15 mouse cellular contexts compared by ENCODE assay signal in genomic region chr7:79803887-79804286, GRCm38 (mm10). TPM values are rescaled to one million over a fixed set of nuclear protein-coding genes. Genes with fewer than 3 reads are reported as not detected.
DNase-seq lines count a peak whose midpoint lies in the region; ATAC-seq and TF ChIP-seq lines count a peak whose summit lies in the region.
"Had no signal": no experiment of that assay in that cellular context is flagged by ENCODE, and none has a peak within 500 bp of the region (broad histone marks: within the 10 kb centered on the region; RNA-seq: fewer than 3 reads in every experiment).

No protein-coding gene starts in this region.

- H3K9ac ChIP-seq in liver, adult 2 months (ENCODE audit: low read depth, low read length): no peak overlapping the region
- no peak overlapping the region for H3K9ac ChIP-seq in liver, embryonic 12.5 days
- H3K9ac ChIP-seq in neural tube, embryonic 15.5 days (replicated peaks): no peak overlapping the region
- H3K9ac ChIP-seq: embryonic facial prominence, embryonic 12.5 days had no signal

- ATAC-seq in liver, embryonic 12.5 days: no peak
- ATAC-seq in neural tube, embryonic 15.5 days (ENCODE audit: low FRiP score): no peak
- ATAC-seq: activated CD4-positive, CD25-positive, alpha-beta regulatory T cell, adult 4 months had no signal

- H3K4me1 ChIP-seq in liver, adult 2 months (ENCODE audit: control insufficient read depth, insufficient read depth, low read length): peaks cover 3% of the 10 kb centered on the region; the same call in 1 of the 2 replicates
- no peaks in the 10 kb centered on the region for H3K4me1 ChIP-seq in liver, embryonic 12.5 days
- no peaks in the 10 kb centered on the region for H3K4me1 ChIP-seq in neural tube, embryonic 15.5 days

- 7% methylated on average over 2 of the region's 2 CpGs for WGBS in liver, adult 2 months
- WGBS in liver, embryonic 12.5 days (ENCODE audit: insufficient replicate concordance): 65% methylated on average over 2 of the region's 2 CpGs
- WGBS in neural tube, embryonic 15.5 days: 61% methylated on average over 2 of the region's 2 CpGs

- H3K79me2 ChIP-seq in liver, adult 2 months (ENCODE audit: control insufficient read depth, insufficient read depth, low read length): no peaks in the 10 kb centered on the region

- no peak for TF ChIP-seq CTCF in liver, adult 2 months (IDR thresholded peaks at IDR 0.05; ENCODE audit: low read depth, low read length)

- no peak overlapping the region for H3K27ac ChIP-seq in liver, adult 2 months (replicated peaks; ENCODE audit: insufficient read depth, low read depth, low read length)
- H3K27ac ChIP-seq in liver, embryonic 12.5 days: no peak overlapping the region
- no peak overlapping the region for H3K27ac ChIP-seq in neural tube, embryonic 15.5 days (replicated peaks)
- H3K27ac ChIP-seq: embryonic facial prominence, embryonic 12.5 days had no signal

- H3K9me3 ChIP-seq in liver, embryonic 12.5 days (replicated peaks): no peaks in the 10 kb centered on the region
- no peaks in the 10 kb centered on the region for H3K9me3 ChIP-seq in neural tube, embryonic 15.5 days (replicated peaks)
- H3K9me3 ChIP-seq: embryonic facial prominence, embryonic 12.5 days had no signal

- H3K27me3 ChIP-seq in liver, adult 2 months (ENCODE audit: control insufficient read depth, insufficient read depth, low read length): no peaks in the 10 kb centered on the region
- H3K27me3 ChIP-seq in liver, embryonic 12.5 days (replicated peaks): peaks cover 9% of the 10 kb centered on the region; the same call in 1 of the 2 replicates
- H3K27me3 ChIP-seq in neural tube, embryonic 15.5 days (replicated peaks): 0 out of 2 replicates have a peak, but pooled peaks cover 3% of the 10 kb centered on the region
- H3K27me3 ChIP-seq: embryonic facial prominence, embryonic 12.5 days had no signal

- no peak overlapping the region for H3K4me2 ChIP-seq in liver, embryonic 12.5 days
- no peak overlapping the region for H3K4me2 ChIP-seq in neural tube, embryonic 15.5 days
- H3K4me2 ChIP-seq: embryonic facial prominence, embryonic 12.5 days had no signal

- no peak overlapping the region for H3K4me3 ChIP-seq in liver, adult 2 months (ENCODE audit: insufficient read depth, low read depth, low read length)
- H3K4me3 ChIP-seq in liver, embryonic 12.5 days: no peak overlapping the region
- H3K4me3 ChIP-seq in neural tube, embryonic 15.5 days (replicated peaks): no peak overlapping the region
- H3K4me3 ChIP-seq: embryonic facial prominence, embryonic 12.5 days; megakaryocyte, embryonic 14.5 days had no signal

- H3K36me3 ChIP-seq in liver, adult 2 months (ENCODE audit: control insufficient read depth, insufficient read depth, low read length): no peaks in the 10 kb centered on the region
- H3K36me3 ChIP-seq in liver, embryonic 12.5 days: no peaks in the 10 kb centered on the region
- no peaks in the 10 kb centered on the region for H3K36me3 ChIP-seq in neural tube, embryonic 15.5 days
- H3K36me3 ChIP-seq: embryonic facial prominence, embryonic 12.5 days had no signal

- DNase-seq in liver, adult 2 months (ENCODE audit: extremely low read depth, low read depth, low spot score): peak; percentile 86
- peak; percentile 83 for DNase-seq in adrenal gland, postnatal 10 days
- DNase-seq in kidney, adult 9 months: peak; percentile 42
- peak; percentile 43 to 47 for DNase-seq in lung, postnatal 4 days
- DNase-seq in left cerebral cortex, adult 11 months (ENCODE audit: low spot score): no peak
- DNase-seq: cerebellum, adult 18-20 months; right cerebral cortex, postnatal 4 days; thymus, adult 18-20 months had no signal

- no peak for TF ChIP-seq POLR2A in liver, adult 2 months (IDR thresholded peaks at IDR 0.05; ENCODE audit: extremely low read depth, insufficient read depth, low read length)

RNA-seq across cellular contexts. Expression of gene Mesp2, which starts 6.6 kb away (rescaled TPM):
- 0.07 and 0.09 TPM in 2 replicates for total RNA-seq in liver, adult 2 months (2014; rRNA removed)
- 0.23 and 0.24 TPM in 2 replicates for polyA plus RNA-seq in liver, adult 2 months (2012; rRNA removed)
- polyA plus RNA-seq in liver, embryonic 12.5 days (2016; fragmentation: Nextera tagmentation; extraction: Ambion mirVana): 0.06 TPM in 2 replicates
- total RNA-seq in adrenal gland, postnatal 10 days (2021): under 1 TPM; 0.39 to 0.79 TPM
- polyA plus RNA-seq in neural tube, embryonic 15.5 days (2015; fragmentation: Nextera tagmentation; extraction: Ambion mirVana): 1.2 and 1.6 TPM in 2 replicates
- total RNA-seq: hematopoietic stem cell, adult 5-6 weeks had no signal
- polyA plus RNA-seq: activated CD4-positive, CD25-positive, alpha-beta regulatory T cell, adult 4 months had no signal

RNA-seq across cellular contexts. Expression of gene Mesp1, which starts 10.3 kb away (rescaled TPM):
- total RNA-seq in liver, adult 2 months (2014; rRNA removed): 0.18 and 0.20 TPM in 2 replicates
- not detected in 2 replicates for polyA plus RNA-seq in liver, adult 2 months (2012; rRNA removed)
- 0.10 TPM in 1 of 2 replicates, not detected in the other for polyA plus RNA-seq in liver, embryonic 12.5 days (2016; fragmentation: Nextera tagmentation; extraction: Ambion mirVana)
- total RNA-seq in adrenal gland, postnatal 10 days (2021): not detected
- polyA plus RNA-seq in neural tube, embryonic 15.5 days (2015; fragmentation: Nextera tagmentation; extraction: Ambion mirVana): not detected in 2 replicates
- total RNA-seq: hematopoietic stem cell, adult 5-6 weeks had no signal
- polyA plus RNA-seq: activated CD4-positive, CD25-positive, alpha-beta regulatory T cell, adult 4 months; embryonic facial prominence, embryonic 12.5 days; limb, embryonic 11.5 days had no signal

RNA-seq across cellular contexts. Expression of gene Anpep, which starts 57.0 kb away (rescaled TPM):
- total RNA-seq in liver, adult 2 months (2014; rRNA removed): 31.4 and 56.5 TPM in 2 replicates
- 92.5 and 100 TPM in 2 replicates for polyA plus RNA-seq in liver, adult 2 months (2012; rRNA removed)
- 12.8 and 13.8 TPM in 2 replicates for polyA plus RNA-seq in liver, embryonic 12.5 days (2016; fragmentation: Nextera tagmentation; extraction: Ambion mirVana)
- 10 to 100 TPM; 33.0 to 41.3 TPM for total RNA-seq in adrenal gland, postnatal 10 days (2021)
- 6.2 and 10.4 TPM in 2 replicates for polyA plus RNA-seq in neural tube, embryonic 15.5 days (2015; fragmentation: Nextera tagmentation; extraction: Ambion mirVana)
- polyA plus RNA-seq: activated CD4-positive, CD25-positive, alpha-beta regulatory T cell, adult 4 months had no signal
